Mouse (Mus musculus): ENCODE measurements at regions not wholly inside any gene's neighbourhood (a gene's known extent, or its start where the extent isn't known, plus 50 kb on each side); places are given as distances from the start of the nearest gene placed in this dataset.
"Not testable (repeated sequence)": the region's sequence is repeated elsewhere in the genome, so short reads cannot be mapped to it uniquely, and the experiment has no call there.

DNA sequence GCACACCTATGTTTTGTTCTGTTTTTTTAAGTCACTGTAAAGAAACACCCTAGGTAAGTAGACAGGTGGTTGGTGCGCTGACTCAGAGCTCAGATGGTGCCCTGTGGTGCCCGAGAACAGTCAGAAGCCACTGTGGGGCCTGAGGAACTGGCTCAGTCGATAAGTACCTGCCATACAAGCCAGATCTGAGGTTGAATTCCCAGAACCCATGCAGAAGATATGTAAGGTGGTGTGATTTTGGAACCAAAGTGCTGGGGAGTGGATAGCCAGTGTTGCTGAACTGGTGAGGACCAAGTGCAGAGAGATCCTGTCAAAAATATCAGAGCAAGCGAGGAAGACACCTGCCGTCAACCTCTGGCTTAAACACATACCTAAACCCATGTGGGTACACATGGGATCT is 65.4 kb downstream of the Chst1 start:
- DNase-seq (ENCODE audit: low spot score), result no peak

DNA sequence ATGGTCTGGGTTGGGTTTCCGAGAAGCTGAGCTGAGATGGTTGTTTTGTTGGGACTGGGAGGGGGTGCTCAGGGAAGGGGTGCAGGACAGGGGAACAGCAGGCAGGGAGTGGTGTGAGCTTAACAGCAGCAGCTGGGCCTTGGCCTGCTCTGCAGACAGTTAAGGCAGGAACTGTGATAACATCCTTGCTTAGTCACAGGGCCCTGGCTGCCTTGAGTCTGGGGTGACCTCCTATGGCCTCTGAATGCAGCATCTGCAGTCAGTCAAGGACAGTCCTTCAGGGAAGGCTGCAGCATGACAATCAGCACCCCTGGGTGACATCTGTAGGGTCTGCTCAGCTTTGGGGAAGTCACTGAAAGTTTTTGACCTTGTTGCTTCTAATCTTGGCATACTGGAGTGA is 67.7 kb downstream of the Chst1 start:
- DNase-seq (ENCODE audit: low spot score), result no peak

DNA sequence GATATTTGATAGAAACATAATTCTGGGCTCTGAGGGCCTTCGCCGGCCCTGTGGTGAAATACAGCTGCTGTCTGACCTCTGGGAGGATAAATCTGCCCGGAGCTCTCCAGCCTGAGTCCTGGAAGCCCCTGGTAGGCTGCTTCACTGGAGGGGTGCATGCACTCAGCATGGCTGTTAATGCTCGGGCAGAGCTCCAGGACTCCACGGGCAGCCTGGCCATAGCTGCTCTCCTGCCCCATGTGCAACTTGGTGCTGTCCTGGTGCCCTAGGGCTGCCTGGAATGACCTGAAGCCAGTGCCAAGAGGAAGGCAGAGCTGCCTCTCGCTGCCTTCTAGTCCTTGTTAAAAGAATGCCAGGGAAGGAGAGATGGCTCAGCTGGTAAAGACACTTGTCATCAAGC is 68.2 kb downstream of the Chst1 start:
- no peak for DNase-seq (ENCODE audit: low spot score)

DNA sequence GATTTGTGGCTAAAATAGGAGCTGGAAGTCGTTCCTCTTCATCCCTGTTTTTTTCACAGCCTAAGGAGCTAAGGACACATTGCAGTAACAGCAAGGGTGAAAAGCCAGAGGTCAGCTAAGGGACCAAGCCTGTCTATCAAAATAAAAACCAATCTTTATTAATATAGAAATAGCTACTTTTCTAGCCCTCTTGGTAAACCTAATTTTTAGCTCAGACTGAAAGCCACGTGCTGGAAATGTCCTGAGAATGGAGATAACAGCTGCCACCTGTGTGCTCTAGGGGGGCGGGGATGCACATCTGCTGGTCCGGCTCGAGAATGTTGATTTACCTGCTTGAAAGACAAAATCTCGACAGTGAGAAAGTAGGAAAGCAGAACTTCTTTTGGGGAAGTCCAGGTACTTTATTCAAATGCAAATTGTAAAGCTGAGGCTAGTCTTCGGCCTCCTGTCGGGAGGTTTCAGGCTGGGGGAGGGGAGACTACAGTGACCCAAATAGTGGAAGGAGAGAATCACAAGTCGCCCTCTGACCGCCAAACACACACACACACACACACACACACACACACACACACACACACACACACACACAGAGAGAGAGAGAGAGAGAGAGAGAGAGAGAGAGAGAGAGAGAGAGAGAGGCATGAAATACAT is 70.0 kb downstream of the Chst1 start:
- not testable (repeated sequence) for DNase-seq (ENCODE audit: low spot score)

DNA sequence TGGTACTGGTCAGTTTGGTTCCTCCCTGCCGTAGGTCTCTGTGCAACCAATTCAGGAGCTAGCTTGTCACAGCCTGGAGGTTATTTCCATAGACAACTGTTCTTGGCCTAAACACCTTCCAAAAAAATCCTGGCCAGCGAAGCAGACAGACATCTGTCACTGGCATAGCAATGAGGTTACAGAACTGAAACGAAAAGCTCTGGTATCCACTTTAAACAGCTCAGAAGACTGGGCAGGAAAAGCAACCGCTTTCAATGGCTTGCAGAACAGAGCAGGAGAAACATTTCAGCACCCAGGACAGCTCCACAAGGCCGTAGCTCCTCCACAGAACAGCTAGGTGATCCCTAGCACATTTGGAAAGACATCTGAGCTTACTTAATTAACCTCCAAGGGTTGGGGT is 72.1 kb downstream of the Chst1 start:
- DNase-seq (ENCODE audit: low spot score), result no peak

DNA sequence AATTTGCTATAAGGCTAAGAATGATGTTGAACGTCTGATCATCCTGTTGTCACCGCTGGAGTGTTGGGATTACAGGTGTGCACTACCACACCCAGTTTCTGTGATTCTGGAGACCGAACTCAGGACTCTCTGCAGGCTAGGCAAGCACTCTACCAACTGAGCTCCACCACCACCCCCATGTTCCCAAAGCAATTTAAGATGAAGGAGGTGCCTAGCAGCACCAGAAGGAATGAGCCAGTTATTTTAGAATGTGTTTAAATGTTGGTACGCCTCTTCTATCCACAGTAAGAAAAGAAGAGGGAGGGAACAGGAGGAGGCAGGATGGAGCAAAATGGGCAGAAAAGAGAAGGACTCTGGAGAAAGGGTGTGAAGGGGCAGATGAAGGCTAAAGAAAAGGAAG is 72.6 kb downstream of the Chst1 start:
- no peak for DNase-seq (ENCODE audit: low spot score)

DNA sequence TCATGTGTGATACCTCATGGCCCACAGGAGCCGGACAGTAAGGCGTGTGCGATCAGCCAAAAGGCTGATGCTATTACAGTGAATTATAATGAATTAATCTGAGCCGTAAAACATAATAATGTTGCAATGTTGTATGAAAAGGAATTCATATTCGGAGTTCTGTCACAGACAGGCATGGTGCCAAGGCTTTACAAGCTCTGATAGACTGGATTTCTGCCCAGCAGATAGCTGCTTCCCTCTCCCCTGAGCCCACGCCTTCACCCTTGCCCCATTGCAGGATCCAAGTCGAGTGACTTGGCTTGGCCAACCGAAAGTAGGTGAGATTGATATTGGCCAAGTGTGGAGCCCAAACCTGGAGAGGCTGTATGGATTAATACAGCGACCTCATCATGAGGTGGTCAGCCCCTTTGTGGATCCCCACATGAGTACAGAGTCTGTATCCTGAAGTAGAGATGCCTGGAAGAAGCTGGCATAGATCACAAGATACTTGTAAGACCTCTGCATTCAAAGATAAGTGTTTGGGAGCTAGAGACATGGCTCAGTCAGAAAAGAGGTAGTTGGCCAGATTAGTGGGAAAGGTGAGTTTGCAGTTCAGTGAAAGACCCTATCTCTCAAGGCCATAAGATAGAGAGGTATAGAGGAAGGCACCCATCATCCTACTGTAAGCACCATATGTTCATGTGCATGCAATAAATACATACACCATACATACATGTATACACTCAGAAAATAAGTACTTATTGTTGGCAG is 73.7 kb downstream of the Chst1 start:
- DNase-seq (ENCODE audit: low spot score), result peak; percentile 52

DNA sequence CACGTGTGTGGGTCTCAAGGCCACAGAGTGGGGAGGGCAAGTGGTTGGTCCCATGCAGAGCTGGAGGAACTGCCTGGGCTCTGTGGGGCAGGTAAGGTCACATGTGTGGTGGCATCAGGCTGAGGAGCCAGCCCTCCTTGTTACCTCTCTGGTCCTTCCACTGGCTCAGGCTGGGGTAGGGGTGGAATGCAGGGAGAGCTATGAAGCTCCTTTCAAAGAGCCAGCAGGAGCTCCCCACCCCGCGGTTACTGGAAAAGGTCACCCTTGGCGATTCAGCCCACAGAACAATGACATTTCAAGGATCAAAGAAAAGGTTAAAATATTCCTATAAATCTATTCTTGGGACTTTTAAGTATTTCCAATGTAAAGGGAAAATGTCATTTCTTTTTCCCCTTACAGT is 74.4 kb downstream of the Chst1 start:
- DNase-seq (ENCODE audit: low spot score), result no peak

DNA sequence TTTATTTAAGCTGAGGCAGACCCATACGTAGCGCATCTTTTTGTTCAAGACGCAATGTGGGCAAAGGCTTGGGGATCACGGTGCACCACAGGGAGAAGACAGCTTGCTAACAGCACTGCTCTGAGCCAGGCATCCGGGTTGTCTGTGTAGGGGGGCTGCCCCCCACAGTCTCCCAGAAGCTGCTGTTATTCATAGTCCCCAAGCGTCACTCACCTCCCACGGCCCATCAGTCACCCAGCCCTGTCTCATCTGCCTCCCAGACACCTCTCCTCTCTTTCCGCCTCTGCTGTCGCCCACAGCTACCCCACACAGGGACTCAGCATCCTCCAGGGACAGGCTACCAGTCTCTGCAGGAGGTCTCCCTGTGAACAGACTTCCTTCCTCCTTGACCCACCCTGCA is 75.7 kb downstream of the Chst1 start:
- DNase-seq (ENCODE audit: low spot score), result peak; percentile 84

DNA sequence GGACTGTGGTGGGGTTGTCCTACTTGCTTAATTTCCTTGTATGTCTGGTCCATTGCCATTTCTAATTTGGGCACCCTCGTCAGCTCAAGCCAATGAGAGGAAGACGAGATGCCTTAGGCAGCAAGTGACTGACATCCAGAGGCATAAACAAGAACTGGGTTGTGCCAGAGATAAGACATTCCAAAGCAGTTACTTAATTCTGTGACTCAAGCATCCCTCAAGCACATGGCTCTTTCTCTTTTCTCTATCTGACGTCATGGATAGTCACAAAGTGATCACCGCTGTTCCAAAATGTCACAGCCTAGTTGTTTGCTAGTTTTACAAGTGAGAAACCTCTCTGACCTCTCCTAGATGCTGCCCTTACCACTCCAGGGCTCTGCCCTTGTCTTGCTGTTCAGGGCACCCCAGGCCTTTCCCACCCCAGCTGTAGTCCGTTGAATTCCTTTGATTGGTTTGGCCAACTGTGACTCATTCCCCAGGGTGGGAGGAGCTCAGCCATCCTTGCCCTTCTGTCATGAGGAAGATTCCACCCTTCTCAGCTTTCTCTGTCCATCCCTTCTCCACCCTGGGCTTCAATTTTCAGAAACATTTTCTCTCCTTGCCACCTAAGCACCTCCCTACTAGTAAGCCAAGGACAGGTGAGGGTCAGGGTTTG is 78.9 kb downstream of the Chst1 start:
- no peak for DNase-seq (ENCODE audit: low spot score)

DNA sequence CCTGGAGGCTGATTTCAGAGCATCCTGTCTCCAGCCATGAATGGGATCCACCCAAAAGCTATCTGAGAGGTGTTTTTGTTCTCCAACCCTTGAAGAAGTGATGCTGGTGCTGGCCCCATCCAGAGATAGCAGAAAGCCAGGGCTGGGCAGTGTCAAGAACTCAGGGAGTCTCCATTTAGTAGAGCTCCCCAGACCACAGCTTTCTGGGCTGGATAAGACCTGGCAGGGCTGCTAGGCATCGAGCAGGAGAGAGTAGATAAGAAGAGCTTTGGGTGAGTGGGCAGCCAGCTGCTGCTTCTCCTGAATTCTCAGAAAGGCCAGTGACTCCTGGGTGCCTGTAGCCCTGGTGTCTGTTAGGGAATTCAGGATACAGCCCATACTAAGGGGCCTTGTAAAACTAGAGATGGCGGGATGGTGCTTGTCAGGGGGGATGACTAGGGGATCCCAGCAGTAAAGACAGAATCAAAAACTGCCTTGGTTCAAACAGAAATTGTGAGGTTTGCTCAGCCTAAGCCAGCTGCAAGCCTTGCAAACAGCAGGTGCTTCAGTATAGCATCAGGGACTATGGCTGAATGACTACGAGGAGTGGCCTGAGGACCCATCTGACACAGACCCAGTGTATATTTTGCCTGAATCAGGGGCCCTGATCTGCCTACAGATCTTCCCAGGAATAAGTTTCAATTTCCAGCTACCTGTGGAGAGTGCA is 79.6 kb downstream of the Chst1 start:
- DNase-seq (ENCODE audit: low spot score), result no peak

DNA sequence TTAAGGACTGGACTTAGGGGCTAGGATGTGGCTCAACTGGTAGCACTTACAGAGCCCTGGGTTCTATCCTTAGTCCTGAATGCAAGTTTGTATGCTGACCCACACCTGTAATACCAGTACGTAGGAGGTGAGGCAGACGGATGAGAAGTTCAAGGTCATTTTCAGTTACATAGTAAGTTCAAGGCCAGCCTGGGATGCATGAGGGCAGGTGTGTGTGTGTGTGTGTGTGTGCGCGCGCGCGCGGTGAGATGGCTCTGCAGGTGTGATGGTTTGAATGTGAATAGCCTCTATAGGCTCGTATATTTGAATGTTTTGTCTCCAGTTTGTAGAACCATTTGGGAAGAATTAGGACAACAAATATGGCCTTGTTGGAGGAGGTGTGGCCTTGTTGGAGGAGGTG is 82.7 kb downstream of the Chst1 start:
- no peak for DNase-seq (ENCODE audit: low spot score)

DNA sequence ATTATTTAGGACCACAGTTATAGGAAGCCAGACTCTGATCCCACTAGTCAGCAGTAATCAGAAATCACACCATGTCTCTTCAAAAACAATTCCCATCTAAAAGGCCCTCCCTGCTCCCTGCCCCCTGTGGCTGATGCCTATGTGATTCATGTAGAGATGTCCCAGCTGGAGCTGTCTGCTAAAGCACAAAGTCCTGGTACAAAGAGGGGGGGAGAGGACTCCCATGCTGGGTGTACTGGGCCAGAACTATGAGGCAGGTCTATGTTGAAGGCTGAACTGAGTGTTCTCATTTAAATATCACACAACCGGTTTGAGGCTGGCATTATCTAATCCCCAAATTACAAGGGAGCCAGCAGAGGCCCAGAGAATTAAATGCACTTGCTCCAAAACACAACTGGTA is 88.2 kb downstream of the Chst1 start:
- DNase-seq (ENCODE audit: low spot score), result peak; percentile 74

DNA sequence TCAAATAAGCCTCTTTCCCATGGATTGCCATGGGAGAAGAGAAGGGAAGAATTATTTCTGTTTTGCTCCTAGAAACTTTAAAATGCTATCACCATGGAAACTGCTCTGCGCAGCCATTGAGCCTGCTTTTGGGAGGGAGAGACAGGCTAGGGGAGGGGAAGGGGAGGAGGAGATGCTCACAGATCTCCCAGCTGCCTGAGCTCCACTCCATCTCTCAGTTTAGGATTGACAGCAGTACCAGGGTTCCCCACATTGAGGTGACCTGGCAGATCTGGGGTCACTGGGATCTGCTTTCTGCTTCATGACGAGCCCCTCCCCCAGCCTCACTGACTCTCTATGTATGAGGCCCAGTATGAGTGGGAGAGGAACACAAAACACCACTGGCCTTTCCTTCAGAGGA is 89.7 kb downstream of the Chst1 start:
- peak; percentile 60 for DNase-seq (ENCODE audit: low spot score)

DNA sequence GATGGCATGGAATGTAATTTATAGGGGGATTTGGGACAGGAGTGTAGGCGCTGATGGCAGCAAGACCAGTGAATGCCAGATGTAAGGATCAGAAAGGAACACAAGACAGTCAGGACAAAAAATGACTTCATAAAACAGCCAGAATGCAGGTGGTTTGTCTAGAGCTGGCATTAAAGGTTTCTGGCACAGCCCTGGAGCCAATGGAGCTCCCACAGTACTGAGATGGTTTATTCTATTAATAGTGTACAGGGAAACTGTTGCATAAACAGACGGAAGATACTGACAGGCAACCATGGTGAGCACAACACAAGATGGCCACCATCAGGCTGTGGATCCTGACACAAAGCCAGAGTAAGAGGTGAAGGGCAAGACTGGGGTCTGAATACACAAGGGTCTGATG is 90.8 kb downstream of the Chst1 start:
- no peak for DNase-seq (ENCODE audit: low spot score)

DNA sequence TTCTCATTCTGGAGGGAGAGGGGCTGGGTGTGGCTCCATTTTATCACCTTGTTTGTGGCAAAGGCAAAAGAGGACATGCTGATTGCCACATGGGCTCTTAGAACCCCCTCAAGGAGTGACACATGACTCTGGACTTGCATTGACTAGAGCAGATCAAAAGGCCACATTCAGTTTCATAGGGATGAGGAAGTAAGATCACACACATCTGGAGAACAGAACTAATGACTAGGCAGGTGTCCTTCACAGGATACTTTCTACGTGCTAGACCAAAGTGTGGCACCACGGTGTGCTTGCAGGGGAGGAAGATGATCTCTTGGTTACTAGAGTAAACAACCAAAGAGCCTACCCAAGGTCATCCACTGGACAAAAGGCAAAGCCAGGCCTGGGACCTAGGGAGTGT is 91.9 kb downstream of the Chst1 start:
- no peak for DNase-seq (ENCODE audit: low spot score)

DNA sequence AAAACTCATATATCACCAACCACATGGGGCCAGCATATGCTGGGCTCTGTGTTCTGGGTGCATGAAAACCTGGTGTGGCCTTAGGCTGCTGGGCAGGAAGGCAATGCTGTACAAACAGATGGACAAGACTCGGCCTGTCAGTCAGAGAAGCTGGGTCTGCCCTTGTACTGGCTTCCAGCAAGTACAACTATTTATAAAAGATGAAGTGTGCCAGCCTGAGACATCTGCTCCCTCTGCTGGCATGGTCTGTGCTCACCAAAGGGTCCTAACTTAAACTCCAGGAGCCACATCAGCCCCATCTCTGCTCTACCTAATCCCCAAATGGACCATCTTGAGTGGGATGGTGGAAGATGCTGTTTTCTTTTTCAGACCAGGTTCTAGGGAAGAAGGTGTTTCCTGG is 93.1 kb downstream of the Chst1 start:
- DNase-seq (ENCODE audit: low spot score), result peak; percentile 70

DNA sequence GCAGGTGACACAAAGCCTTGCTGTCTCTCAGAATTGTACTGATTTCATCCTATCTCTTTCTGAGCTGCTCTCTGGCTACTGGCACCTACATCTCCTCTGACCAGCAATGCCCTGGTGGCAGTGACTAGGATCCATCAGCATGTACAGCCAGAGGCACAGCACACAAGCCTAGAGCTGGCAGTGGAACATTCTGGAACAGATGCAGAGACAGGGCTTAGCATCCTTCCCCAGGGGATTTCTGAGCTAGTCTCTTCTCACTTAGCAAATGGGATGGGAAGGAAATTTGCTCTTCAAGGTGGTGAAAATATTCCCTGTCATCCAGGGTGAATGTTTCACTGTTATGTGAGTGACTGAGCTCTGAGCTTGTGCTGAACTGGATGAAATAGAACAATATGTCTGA is 93.5 kb downstream of the Chst1 start:
- DNase-seq (ENCODE audit: low spot score), result no peak

DNA sequence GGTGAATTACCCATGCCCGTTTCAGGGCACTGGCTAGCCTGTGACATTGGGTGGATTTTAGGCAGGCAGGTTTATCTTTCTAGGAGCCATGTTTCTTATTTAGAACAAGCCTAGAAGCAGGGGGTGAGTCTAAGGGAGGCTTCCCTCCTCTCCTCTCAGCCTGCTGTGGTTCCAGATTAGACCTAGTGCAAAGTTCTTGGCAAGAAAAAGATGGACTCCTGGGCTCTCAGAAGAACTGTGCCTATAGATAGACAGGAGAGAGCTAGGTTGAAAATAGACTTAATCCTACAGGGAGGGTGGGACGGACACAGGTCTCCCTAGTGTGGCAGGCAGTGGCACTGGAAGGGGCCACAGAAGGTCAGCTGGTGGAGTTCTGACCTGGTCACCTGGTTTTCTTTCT is 95.3 kb downstream of the Chst1 start:
- DNase-seq (ENCODE audit: low spot score), result no peak

DNA sequence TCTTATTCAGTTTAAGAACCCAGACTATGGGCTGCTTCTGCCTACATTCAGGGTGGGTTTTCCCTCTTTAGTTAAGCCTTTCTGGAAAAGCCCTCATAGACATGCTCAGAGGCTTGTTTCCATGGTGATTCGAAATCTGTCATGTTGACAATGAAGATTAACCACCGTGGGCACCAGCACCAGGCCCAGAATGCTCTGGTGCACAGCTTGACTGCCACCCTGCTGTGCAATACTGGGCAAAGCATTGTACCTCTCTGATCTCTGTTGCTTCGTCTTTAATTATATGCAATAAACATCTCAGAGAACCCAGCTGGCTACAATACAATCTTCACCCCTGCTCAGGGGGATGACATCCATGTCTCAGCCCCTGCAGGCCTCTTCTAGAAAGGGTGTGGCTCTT is 96.4 kb downstream of the Chst1 start:
- no peak for DNase-seq (ENCODE audit: low spot score)

DNA sequence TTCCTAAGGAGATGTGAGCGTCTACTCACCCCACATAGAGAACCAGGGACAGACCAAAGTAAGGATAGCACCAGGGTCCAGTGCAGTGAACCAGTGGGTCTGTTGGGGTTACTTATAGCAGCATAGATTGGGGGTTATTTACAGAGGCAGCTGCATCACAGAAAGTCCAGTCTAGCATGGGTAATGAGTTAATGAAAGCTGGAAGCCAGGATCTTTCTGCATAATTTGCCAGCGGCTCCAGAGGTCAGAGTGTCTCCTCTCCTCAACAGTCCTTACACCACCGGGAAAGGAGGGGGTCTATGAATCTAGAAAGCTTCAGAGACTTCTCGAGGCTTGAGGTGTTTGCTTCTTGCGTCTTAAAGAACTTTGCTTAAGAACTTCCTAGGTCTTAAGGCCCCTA is 98.2 kb downstream of the Chst1 start:
- DNase-seq (ENCODE audit: low spot score), result no peak

DNA sequence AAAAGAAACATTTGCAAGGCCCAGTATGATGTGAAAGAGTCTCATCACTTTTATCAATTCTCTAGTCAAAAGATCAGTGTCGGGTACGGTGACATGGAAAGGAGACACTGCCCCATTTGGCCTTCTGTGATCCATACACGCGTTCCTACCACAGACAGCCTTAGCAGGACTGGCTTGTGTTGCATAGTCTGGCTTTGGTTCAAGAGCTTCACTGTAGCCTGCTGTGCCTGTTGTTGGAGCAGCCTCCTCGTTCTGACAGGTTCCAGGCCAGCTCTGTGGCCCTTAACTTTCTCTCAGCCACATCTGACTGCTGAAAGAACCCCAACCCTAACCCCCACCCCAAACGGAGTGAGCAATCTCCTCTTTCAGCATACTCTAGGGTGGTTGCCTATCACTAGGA is 99.9 kb downstream of the Chst1 start:
- DNase-seq (ENCODE audit: low spot score), result no peak

DNA sequence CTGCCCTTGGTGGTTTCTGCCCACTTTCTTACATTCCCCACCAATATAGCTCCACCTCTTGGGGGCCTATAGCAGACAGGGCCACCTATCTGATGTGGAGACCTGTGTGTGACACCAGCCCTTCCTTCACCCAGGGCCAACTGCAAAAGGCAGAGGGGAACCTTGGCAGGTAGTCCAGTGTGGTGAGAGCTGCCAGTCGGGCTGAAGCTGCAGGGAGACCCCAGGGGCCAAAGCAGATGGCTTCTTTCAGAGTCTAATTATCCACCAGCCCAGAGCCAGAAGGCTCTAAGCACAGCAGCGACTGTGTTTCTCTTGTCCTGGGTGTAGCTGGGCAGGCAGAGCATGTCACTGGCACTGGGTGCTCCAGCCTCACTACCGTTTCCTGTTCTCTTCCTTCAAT is 104.5 kb downstream of the Chst1 start:
- no peak for DNase-seq (ENCODE audit: low spot score)
